Mouse (Mus musculus) intestine, postnatal 0 days (tissue): ENCODE measurements at regions not wholly inside any gene's neighbourhood (a gene's known extent, or its start where the extent isn't known, plus 50 kb on each side); places are given as distances from the start of the nearest gene placed in this dataset.
A peak's percentile ranks its signal among the peaks of the same experiment; 100 is the strongest.
"Not testable (repeated sequence)": the region's sequence is repeated elsewhere in the genome, so short reads cannot be mapped to it uniquely, and the experiment has no call there.

Source experiments
- ATAC-seq: fragments of 200-750 bp; cut with Nextera tagmentation; 2 replicates; pipeline ENCODE4 v1.8.0; 2017; ENCODE audit warnings: mild to moderate bottlenecking, moderate TSS enrichment, moderate library complexity
- H3K27ac ChIP-seq: fragments of 300-500 bp; sonication (generic); 2 replicates; pipeline ENCODE4 v1.5.1; 2014; ENCODE audit warnings: mild to moderate bottlenecking, low read depth, low read length, moderate library complexity
- H3K27me3 ChIP-seq: fragments of 300-500 bp; sonication (generic); replicated peaks from 2 replicates; pipeline ENCODE4 v1.6.1; 2014; ENCODE audit warnings: low read length, mixed read lengths; ENCODE audit not compliant: control insufficient read depth, insufficient read depth
- H3K36me3 ChIP-seq: fragments of 300-500 bp; sonication (generic); 2 replicates; pipeline ENCODE4 v1.6.1; 2014; ENCODE audit warnings: mild to moderate bottlenecking, moderate library complexity; ENCODE audit not compliant: control insufficient read depth, insufficient read depth
- H3K4me1 ChIP-seq: fragments of 300-500 bp; sonication (generic); replicated peaks from 2 replicates; pipeline ENCODE4 v1.6.1; 2014; ENCODE audit warnings: antibody characterized with exemption, low read length, mixed read lengths; ENCODE audit not compliant: control insufficient read depth, insufficient read depth
- H3K4me2 ChIP-seq: fragments of 300-500 bp; sonication (generic); replicated peaks from 2 replicates; pipeline ENCODE4 v1.6.1; 2014; ENCODE audit warnings: low read depth, mild to moderate bottlenecking, moderate library complexity
- H3K4me3 ChIP-seq: fragments of 300-500 bp; sonication (generic); 2 replicates; pipeline ENCODE4 v1.5.1; 2014; ENCODE audit warnings: low read depth, low read length
- H3K9ac ChIP-seq: fragments of 300-500 bp; sonication (generic); 2 replicates; pipeline ENCODE4 v1.6.1; 2014; ENCODE audit warnings: mild to moderate bottlenecking, low read depth, low read length
- H3K9me3 ChIP-seq: fragments of 300-500 bp; sonication (generic); 2 replicates; pipeline ENCODE4 v1.6.1; 2016; ENCODE audit warnings: mixed run types; ENCODE audit not compliant: control insufficient read depth
- CTCF ChIP-seq: sonication (generic); IDR thresholded peaks from 2 replicates; pipeline ENCODE4 v1.5.1; 2016; ENCODE audit warnings: low read depth, mild to moderate bottlenecking, control low read depth, antibody characterized with exemption, moderate library complexity
- WGBS: fragments of 180-500 bp; shearing (Covaris S2); extraction: QIAGEN DNeasy Blood & Tissue Kit; methylation state at CpG from one replicate; pipeline ENCODE4 v1.1.7; 2014; 5-methylcytosine and 5-hydroxymethylcytosine counted together

- no peaks in the 10 kb centered on the region for H3K9me3 ChIP-seq
- no peaks in the 10 kb centered on the region for H3K4me1 ChIP-seq
- H3K9ac ChIP-seq: no peak overlapping the region
- no peak for TF ChIP-seq CTCF
- H3K4me3 ChIP-seq: no peak overlapping the region
- no peak overlapping the region for H3K27ac ChIP-seq
- ATAC-seq: no peak
- WGBS: 12% methylated on average over 2 of the region's 2 CpGs
- H3K27me3 ChIP-seq: 0 out of 2 replicates have a peak, but pooled peaks cover 4% of the 10 kb centered on the region
- no peaks in the 10 kb centered on the region for H3K36me3 ChIP-seq
- 0 out of 2 replicates have a peak overlapping the region, but pooled peaks have one; percentile 24 for H3K4me2 ChIP-seq
Observed at GRCm38 (mm10) chr9:43857988-43858387, 114.2 kb downstream of the Nectin1 start.

DNA sequence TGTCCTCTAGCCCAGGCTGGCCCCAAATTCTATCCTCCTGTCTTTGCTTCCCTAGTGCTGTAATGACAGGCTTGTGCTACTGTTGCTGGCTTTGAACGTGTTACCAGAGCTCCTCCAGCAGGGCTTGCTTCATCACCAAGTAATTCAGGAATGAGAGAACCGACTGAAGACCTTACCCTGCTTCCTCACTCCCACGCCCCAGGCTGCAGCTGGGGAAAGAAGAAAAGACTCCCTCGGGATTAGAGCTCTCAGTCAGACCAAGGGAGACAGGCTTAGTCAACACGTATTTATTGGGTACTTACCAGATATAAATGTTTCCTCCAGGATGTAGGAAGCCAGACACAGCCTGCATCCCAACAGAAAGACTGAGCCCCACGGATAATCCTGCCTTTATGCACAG is 115.0 kb downstream of the Nectin1 start:
- Histone ChIP-seq H3K4me1 (no peaks in the 10 kb centered on the region), H3K27me3 (0 out of 2 replicates have a peak, but pooled peaks cover 4% of the 10 kb centered on the region), H3K9me3 (no peaks in the 10 kb centered on the region), H3K4me3 (no peak overlapping the region), H3K36me3 (no peaks in the 10 kb centered on the region), H3K27ac (no peak overlapping the region), H3K9ac (no peak overlapping the region), H3K4me2 (no peak overlapping the region)
- WGBS: 39% methylated on average over 6 of the region's 6 CpGs
- TF ChIP-seq CTCF: no peak
- no peak for ATAC-seq

DNA sequence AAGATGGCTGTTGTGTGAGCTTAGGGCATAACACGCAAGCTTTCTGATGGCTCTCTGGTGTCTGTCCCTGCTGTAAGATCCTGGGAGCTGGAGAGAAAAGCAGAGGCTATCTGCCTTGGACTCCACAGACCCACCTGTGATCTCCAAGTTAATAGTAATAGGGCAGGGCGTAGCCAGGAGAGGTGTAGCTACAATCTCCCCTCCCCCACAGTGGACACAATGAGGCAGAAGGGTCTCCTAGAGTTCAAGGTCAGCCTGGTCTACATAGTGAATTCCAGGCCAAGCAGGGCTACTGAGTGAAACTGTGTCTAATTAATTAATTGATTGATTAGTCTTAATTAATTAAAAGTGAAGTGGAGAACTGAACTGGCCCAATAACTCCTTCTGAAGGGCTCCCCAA is 116.5 kb downstream of the Nectin1 start:
- Histone ChIP-seq H3K9ac (no peak overlapping the region), H3K36me3 (no peaks in the 10 kb centered on the region), H3K4me2 (no peak overlapping the region), H3K9me3 (no peaks in the 10 kb centered on the region), H3K4me3 (no peak overlapping the region), H3K27me3 (0 out of 2 replicates have a peak, but pooled peaks cover 4% of the 10 kb centered on the region), H3K27ac (no peak overlapping the region), H3K4me1 (no peaks in the 10 kb centered on the region)
- WGBS: 96% methylated on average over 2 of the region's 2 CpGs
- no peak for ATAC-seq
- no peak for TF ChIP-seq CTCF

GRCm38 (mm10) chr9:43861375-43861774 is 117.6 kb downstream of the Nectin1 start:
- no peak overlapping the region for H3K4me3 ChIP-seq
- H3K27ac ChIP-seq: no peak overlapping the region
- H3K4me2 ChIP-seq: no peak overlapping the region
- no peaks in the 10 kb centered on the region for H3K36me3 ChIP-seq
- H3K27me3 ChIP-seq: 0 out of 2 replicates have a peak, but pooled peaks cover 4% of the 10 kb centered on the region
- no peak for TF ChIP-seq CTCF
- H3K4me1 ChIP-seq: no peaks in the 10 kb centered on the region
- ATAC-seq: no peak
- no peaks in the 10 kb centered on the region for H3K9me3 ChIP-seq
- H3K9ac ChIP-seq: no peak overlapping the region
- WGBS: 43% methylated on average over 10 of the region's 10 CpGs

GRCm38 (mm10) chr9:43862034-43862433 is 118.2 kb downstream of the Nectin1 start:
- ATAC-seq, H3K4me2 ChIP-seq, H3K36me3 ChIP-seq: not testable (repeated sequence)

DNA sequence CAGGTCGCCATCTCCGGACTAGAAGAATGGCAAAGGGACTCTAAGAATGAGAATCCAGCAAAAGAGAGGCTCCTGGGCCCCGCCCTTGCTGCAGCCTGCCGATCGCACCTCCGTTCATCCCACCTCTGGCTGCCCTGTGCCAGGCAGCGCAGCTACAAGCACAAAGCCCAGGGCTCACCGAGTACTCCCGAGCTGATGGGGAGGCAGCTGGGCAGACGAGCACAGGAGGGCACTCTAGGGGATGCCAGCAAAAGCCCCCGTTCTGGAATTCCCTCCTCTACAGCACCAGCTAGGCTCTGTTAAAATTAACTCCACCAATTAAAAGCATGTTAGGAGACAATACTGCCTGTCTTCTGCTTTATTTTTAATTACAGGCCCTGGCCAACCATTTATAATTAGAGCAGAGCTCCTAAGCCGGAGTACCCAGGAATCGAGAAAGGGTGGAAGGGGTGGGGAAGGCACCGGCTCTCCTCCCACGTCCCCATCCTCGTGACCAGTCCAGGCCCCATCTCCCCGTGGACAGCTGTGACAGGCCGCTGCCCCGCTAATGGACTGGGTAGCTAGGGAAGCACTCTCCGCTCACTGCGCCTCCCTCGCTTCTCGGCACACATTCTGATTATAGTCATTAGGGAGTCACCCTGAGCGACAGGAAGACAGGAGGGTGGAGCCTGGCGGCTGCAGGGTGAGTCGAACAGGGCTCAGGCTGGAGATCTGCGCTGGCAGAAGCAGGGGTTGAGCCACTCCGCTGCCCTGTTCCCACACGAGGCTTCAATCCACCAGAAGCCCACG is 120.0 kb downstream of the Nectin1 start:
- Histone ChIP-seq H3K27me3 (0 out of 2 replicates have a peak, but pooled peaks cover 4% of the 10 kb centered on the region), H3K4me3 (no peak overlapping the region), H3K9ac (no peak overlapping the region; the same call in 1 of the 2 replicates), H3K36me3 (no peaks in the 10 kb centered on the region), H3K4me1 (no peaks in the 10 kb centered on the region), H3K4me2 (peak overlapping the region; percentile 50), H3K9me3 (no peaks in the 10 kb centered on the region), H3K27ac (no peak overlapping the region)
- no peak for TF ChIP-seq CTCF
- ATAC-seq: no peak
- 5% methylated on average over 30 of the region's 30 CpGs for WGBS

More at GRCm38 (mm10) chr9:43862034-43862433, 118.2 kb downstream of the Nectin1 start:
- WGBS: 16% methylated on average over 11 of the region's 11 CpGs
- not testable (repeated sequence) for H3K9me3 ChIP-seq, H3K27ac ChIP-seq, H3K4me3 ChIP-seq, H3K4me1 ChIP-seq, H3K9ac ChIP-seq, H3K27me3 ChIP-seq
